Mouse (Mus musculus) hindbrain, embryonic 15.5 days (tissue): ENCODE measurements at regions not wholly inside any gene's neighbourhood (a gene's known extent, or its start where the extent isn't known, plus 50 kb on each side); places are given as distances from the start of the nearest gene placed in this dataset.

ENCODE experiments used
- ATAC-seq: fragments of 200-750 bp; cut with Nextera tagmentation; 2 replicates; pipeline ENCODE4 v1.8.0; 2017; ENCODE audit warnings: low read depth, moderate number of reproducible peaks, moderate TSS enrichment; ENCODE audit not compliant: low FRiP score
- H3K27ac ChIP-seq: fragments of 300-500 bp; sonication (generic); replicated peaks from 2 replicates; pipeline ENCODE4 v1.5.1; 2015; ENCODE audit warnings: mild to moderate bottlenecking, inconsistent platforms
- H3K27me3 ChIP-seq: fragments of 300-500 bp; sonication (generic); 2 replicates; pipeline ENCODE4 v1.6.1; 2015; ENCODE audit warnings: control low read depth, inconsistent platforms
- H3K36me3 ChIP-seq: fragments of 300-500 bp; sonication (generic); 2 replicates; pipeline ENCODE4 v1.6.1; 2015; ENCODE audit warnings: control low read depth, inconsistent platforms
- H3K4me1 ChIP-seq: fragments of 300-500 bp; sonication (generic); replicated peaks from 2 replicates; pipeline ENCODE4 v1.6.1; 2015; ENCODE audit warnings: control low read depth, inconsistent platforms
- H3K4me2 ChIP-seq: fragments of 300-500 bp; sonication (generic); 2 replicates; pipeline ENCODE4 v1.6.1; 2015; ENCODE audit warnings: moderate library complexity, mild to moderate bottlenecking, inconsistent platforms
- H3K4me3 ChIP-seq: fragments of 300-500 bp; sonication (generic); 2 replicates; pipeline ENCODE4 v1.5.1; 2015; ENCODE audit warnings: mild to moderate bottlenecking, inconsistent platforms
- H3K9ac ChIP-seq: fragments of 300-500 bp; sonication (generic); 2 replicates; pipeline ENCODE4 v1.6.1; 2015; ENCODE audit warnings: inconsistent platforms
- H3K9me3 ChIP-seq: fragments of 300-500 bp; sonication (generic); 2 replicates; pipeline ENCODE4 v1.6.1; 2016; ENCODE audit warnings: control low read depth, inconsistent platforms
- WGBS: fragments of 180-500 bp; shearing (Covaris S2); methylation state at CpG from one replicate; pipeline ENCODE4 v1.1.7; 2015; 5-methylcytosine and 5-hydroxymethylcytosine counted together

DNA sequence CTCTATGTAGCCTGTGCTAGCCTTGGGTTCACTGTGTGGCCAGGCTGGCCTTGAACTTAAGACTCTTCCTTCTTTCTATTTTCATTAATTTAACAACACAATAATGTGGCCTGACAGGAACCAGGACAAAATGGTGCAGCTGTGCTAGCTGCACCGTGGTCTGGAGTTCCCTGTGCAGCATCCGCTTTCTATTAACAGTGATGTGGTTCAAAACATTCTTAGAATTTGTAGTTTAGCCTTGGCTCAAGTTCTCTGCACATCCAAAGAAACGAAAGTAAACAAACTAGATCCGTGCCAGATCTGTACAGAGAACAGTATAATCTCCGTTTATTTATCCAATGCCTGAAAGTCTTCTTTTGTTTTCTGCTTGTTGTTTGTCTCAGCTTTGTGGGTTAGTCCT, 88.5 kb downstream of the Irx1 start:
- H3K4me2 ChIP-seq: no peak overlapping the region
- H3K9me3 ChIP-seq: no peaks in the 10 kb centered on the region
- H3K4me1 ChIP-seq: no peaks in the 10 kb centered on the region
- no peaks in the 10 kb centered on the region for H3K36me3 ChIP-seq
- H3K27me3 ChIP-seq: no peaks in the 10 kb centered on the region
- no peak for ATAC-seq
- no peak overlapping the region for H3K9ac ChIP-seq
- WGBS: 81% methylated on average over 5 of the region's 5 CpGs
- no peak overlapping the region for H3K27ac ChIP-seq
- H3K4me3 ChIP-seq: no peak overlapping the region

- Histone ChIP-seq H3K9me3 (no peaks in the 10 kb centered on the region), H3K27me3 (no peaks in the 10 kb centered on the region), H3K36me3 (no peaks in the 10 kb centered on the region), H3K27ac (no peak overlapping the region), H3K4me1 (no peaks in the 10 kb centered on the region), H3K4me3 (no peak overlapping the region), H3K9ac (no peak overlapping the region), H3K4me2 (no peak overlapping the region)
- 73% methylated on average over 6 of the region's 6 CpGs for WGBS
- no peak for ATAC-seq
Observed at GRCm38 (mm10) chr13:71868763-71869162, 94.8 kb downstream of the Irx1 start.

- Histone ChIP-seq H3K4me2 (no peak overlapping the region), H3K27ac (no peak overlapping the region), H3K27me3 (no peaks in the 10 kb centered on the region), H3K9ac (no peak overlapping the region), H3K36me3 (no peaks in the 10 kb centered on the region), H3K9me3 (no peaks in the 10 kb centered on the region), H3K4me3 (no peak overlapping the region), H3K4me1 (peaks cover 4% of the 10 kb centered on the region; the same call in 1 of the 2 replicates)
- WGBS: 58% methylated on average over 7 of the region's 7 CpGs
- ATAC-seq: peak; percentile 30; the same call in 1 of the 2 replicates
Observed at GRCm38 (mm10) chr13:71853426-71854025, 110.0 kb downstream of the Irx1 start.

- no peak overlapping the region for H3K27ac ChIP-seq
- H3K4me1 ChIP-seq: 0 out of 2 replicates have a peak, but pooled peaks cover 6% of the 10 kb centered on the region
- no peak overlapping the region for H3K4me3 ChIP-seq
- H3K9me3 ChIP-seq: no peaks in the 10 kb centered on the region
- WGBS: 33% methylated on average over 16 of the region's 16 CpGs
- no peaks in the 10 kb centered on the region for H3K36me3 ChIP-seq
- H3K4me2 ChIP-seq: no peak overlapping the region; the same call in 1 of the 2 replicates
- peak; percentile 92 for ATAC-seq
- H3K27me3 ChIP-seq: no peaks in the 10 kb centered on the region
- H3K9ac ChIP-seq: no peak overlapping the region
Observed at GRCm38 (mm10) chr13:71804032-71804958, 159.2 kb downstream of the Irx1 start.

GRCm38 (mm10) chr13:71798288-71798687, 165.2 kb downstream of the Irx1 start:
- Histone ChIP-seq H3K27me3 (no peaks in the 10 kb centered on the region), H3K4me3 (no peak overlapping the region), H3K27ac (no peak overlapping the region), H3K9me3 (no peaks in the 10 kb centered on the region), H3K9ac (no peak overlapping the region), H3K36me3 (no peaks in the 10 kb centered on the region), H3K4me2 (no peak overlapping the region), H3K4me1 (no peaks in the 10 kb centered on the region)
- no peak for ATAC-seq
- 84% methylated on average over 6 of the region's 6 CpGs for WGBS

DNA sequence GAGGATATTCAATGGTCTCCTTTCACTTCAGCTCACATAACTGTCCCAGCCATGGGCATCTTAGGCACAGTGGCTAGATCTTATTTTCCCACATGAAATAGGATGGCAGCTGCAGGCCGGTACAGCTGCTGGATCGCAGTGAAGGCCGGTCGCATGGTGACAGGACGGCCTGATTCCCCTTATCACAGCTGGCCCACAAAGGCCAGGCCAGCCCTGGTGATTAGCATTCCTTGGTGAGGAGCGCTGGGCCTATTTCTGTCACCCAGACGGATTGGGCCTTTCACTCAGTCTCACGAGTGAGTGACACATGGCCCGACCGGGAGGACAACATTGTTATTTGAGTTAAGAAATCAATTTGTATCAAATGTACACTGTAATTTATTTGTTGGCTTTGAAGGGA, 178.8 kb downstream of the Irx1 start:
- Histone ChIP-seq H3K9ac (no peak overlapping the region), H3K4me2 (no peak overlapping the region), H3K36me3 (no peaks in the 10 kb centered on the region), H3K27ac (no peak overlapping the region), H3K27me3 (no peaks in the 10 kb centered on the region), H3K4me3 (no peak overlapping the region), H3K9me3 (0 out of 2 replicates have a peak, but pooled peaks cover 2% of the 10 kb centered on the region), H3K4me1 (peaks cover 8% of the 10 kb centered on the region)
- no peak for ATAC-seq
- 36% methylated on average over 10 of the region's 10 CpGs for WGBS

DNA sequence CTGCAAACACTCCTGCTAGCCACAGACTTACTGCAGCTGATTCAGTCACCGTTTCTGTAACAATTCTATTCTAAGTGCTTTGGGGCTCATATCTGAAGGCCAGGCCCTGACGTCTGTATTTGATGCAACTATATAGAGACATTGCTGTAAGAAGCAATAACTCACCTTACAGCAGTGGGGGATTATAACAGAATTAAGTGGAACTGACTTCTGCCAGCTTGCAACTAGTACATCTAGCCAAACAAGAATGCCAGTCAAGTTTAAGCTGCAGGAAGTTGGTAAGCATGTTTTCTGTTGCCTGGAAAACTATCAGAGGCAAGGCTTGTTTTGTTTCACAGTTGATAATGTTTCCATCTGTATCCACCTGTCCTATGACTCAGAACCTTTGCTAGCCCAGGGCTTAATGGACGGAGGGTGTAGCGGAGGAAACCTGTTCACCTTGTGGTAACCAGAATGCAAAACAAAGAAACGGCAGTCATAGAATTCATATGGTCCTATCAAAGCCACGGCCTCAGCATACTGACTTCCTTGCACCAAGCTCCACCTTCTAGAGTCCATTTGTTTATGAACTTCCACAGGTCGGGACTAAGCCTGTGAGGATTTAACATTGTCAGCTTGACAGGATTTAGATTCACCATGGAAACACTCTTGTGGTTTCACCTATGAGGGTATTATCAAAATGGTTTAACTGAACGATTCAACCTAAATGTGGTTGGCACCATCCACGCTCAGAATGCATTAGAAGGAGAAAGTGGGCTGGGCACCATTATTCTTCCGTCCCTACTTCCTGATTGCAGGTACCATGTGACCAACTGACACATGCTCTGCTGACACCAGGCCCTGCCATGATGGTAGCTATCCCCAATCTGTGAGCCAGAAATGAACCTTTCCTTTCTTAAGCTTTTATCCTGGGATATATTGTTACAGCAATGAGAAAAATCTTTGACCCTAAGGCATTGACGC, 216.2 kb downstream of the Irx1 start:
- Histone ChIP-seq H3K36me3 (no peaks in the 10 kb centered on the region), H3K27ac (no peak overlapping the region), H3K9me3 (no peaks in the 10 kb centered on the region), H3K4me2 (no peak overlapping the region), H3K4me1 (no peaks in the 10 kb centered on the region), H3K27me3 (no peaks in the 10 kb centered on the region), H3K4me3 (no peak overlapping the region), H3K9ac (no peak overlapping the region)
- WGBS: 86% methylated on average over 11 of the region's 11 CpGs
- ATAC-seq: no peak

DNA sequence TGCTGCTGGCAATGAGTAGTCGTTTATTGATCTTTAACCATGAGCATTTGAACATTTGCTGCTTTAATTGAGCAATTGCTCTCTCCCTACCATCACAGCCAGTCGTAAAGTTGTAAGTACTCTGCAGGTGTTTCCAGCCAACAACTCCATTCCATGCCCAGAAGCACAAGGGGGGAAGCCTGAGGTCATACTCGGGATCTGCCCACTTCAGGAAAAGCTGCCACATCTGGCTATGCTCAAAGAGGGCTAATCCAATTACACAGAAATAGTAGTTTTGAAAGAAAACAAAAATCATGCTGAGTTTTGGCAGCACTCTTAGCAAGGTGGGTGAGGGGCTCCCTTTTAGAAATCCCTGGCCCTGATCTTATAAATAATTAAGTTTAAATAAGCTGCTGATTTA, 217.0 kb downstream of the Irx1 start:
- Histone ChIP-seq H3K4me1 (no peaks in the 10 kb centered on the region), H3K4me3 (no peak overlapping the region), H3K27me3 (no peaks in the 10 kb centered on the region), H3K36me3 (no peaks in the 10 kb centered on the region), H3K4me2 (no peak overlapping the region), H3K27ac (no peak overlapping the region), H3K9ac (no peak overlapping the region), H3K9me3 (no peaks in the 10 kb centered on the region)
- ATAC-seq: no peak
- 54% methylated on average over 3 of the region's 3 CpGs for WGBS

DNA sequence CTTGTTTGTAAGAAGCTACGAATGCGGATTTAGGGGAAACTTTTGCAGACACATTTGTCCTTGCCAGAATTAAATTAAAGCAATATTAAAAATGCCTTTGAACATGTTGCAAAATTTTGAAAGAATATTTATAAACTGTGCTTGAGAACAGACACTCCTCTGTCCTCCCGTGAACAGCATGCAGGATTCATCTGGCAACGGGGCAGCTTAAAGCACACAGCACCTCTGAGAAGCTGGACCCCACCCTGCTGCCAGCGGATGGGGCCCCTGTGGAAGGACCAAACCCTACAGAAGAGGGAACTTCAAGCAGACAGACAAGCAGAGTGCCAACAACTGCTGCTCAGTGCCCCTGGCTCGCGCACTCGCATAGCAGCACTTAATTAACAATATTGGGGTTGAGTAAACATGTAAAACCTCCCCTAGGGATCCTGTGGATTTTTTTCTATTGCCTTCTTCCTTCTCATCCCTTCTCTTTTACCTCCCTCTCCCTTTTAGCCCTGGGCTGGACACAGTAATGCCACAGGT, 226.6 kb downstream of the Irx1 start:
- Histone ChIP-seq H3K4me1 (no peaks in the 10 kb centered on the region), H3K9ac (no peak overlapping the region), H3K4me2 (no peak overlapping the region), H3K36me3 (no peaks in the 10 kb centered on the region), H3K9me3 (no peaks in the 10 kb centered on the region), H3K27ac (no peak overlapping the region), H3K27me3 (no peaks in the 10 kb centered on the region), H3K4me3 (no peak overlapping the region)
- ATAC-seq: no peak
- 73% methylated on average over 8 of the region's 8 CpGs for WGBS

- Histone ChIP-seq H3K4me2 (no peak overlapping the region), H3K4me1 (no peaks in the 10 kb centered on the region), H3K9ac (no peak overlapping the region), H3K4me3 (no peak overlapping the region), H3K36me3 (no peaks in the 10 kb centered on the region), H3K27me3 (no peaks in the 10 kb centered on the region), H3K27ac (no peak overlapping the region), H3K9me3 (no peaks in the 10 kb centered on the region)
- no peak for ATAC-seq
- WGBS: 48% methylated on average over 12 of the region's 12 CpGs
Observed at GRCm38 (mm10) chr13:71734261-71734660, 229.3 kb downstream of the Irx1 start.

- Histone ChIP-seq H3K27me3 (no peaks in the 10 kb centered on the region), H3K36me3 (no peaks in the 10 kb centered on the region), H3K4me2 (no peak overlapping the region), H3K27ac (no peak overlapping the region), H3K9ac (no peak overlapping the region), H3K9me3 (no peaks in the 10 kb centered on the region), H3K4me3 (no peak overlapping the region), H3K4me1 (no peaks in the 10 kb centered on the region)
- WGBS: 84% methylated on average over 5 of the region's 5 CpGs
- ATAC-seq: no peak
Observed at GRCm38 (mm10) chr13:71733360-71733759, 230.2 kb downstream of the Irx1 start.
